Mouse (Mus musculus) forebrain, postnatal 0 days (tissue): ENCODE measurements at regions not wholly inside any gene's neighbourhood (a gene's known extent, or its start where the extent isn't known, plus 50 kb on each side); places are given as distances from the start of the nearest gene placed in this dataset.
A peak's percentile ranks its signal among the peaks of the same experiment; 100 is the strongest.

Experiments used
- ATAC-seq: fragments of 200-750 bp; cut with Nextera tagmentation; 2 replicates; pipeline ENCODE4 v1.8.0; 2017; ENCODE audit warnings: mild to moderate bottlenecking, moderate library complexity
- DNase-seq: peaks from one replicate; pipeline ENCODE4 v3.0.0-alpha.2; 2015
- H3K27ac ChIP-seq: fragments of 300-500 bp; sonication (generic); 2 replicates; pipeline ENCODE4 v1.5.1; 2014; ENCODE audit warnings: low read depth, mild to moderate bottlenecking, antibody characterized with exemption, low read length, moderate library complexity, mixed read lengths
- H3K27me3 ChIP-seq: fragments of 300-500 bp; sonication (generic); 2 replicates; pipeline ENCODE4 v1.6.1; 2014; ENCODE audit warnings: mild to moderate bottlenecking, low read length, mixed read lengths; ENCODE audit not compliant: insufficient read depth
- H3K36me3 ChIP-seq: fragments of 300-500 bp; sonication (generic); 2 replicates; pipeline ENCODE4 v1.6.1; 2014; ENCODE audit warnings: mild to moderate bottlenecking, moderate library complexity; ENCODE audit not compliant: insufficient read depth
- H3K4me1 ChIP-seq: fragments of 300-500 bp; sonication (generic); 2 replicates; pipeline ENCODE4 v1.6.1; 2014; ENCODE audit warnings: antibody characterized with exemption; ENCODE audit not compliant: insufficient read depth
- H3K4me2 ChIP-seq: fragments of 300-500 bp; sonication (generic); 2 replicates; pipeline ENCODE4 v1.6.1; 2014; ENCODE audit warnings: low read depth, mild to moderate bottlenecking, moderate library complexity
- H3K4me3 ChIP-seq: fragments of 300-500 bp; sonication (generic); 2 replicates; pipeline ENCODE4 v1.5.1; 2014; ENCODE audit warnings: low read depth, low read length, mixed read lengths
- H3K9ac ChIP-seq: fragments of 300-500 bp; sonication (generic); 2 replicates; pipeline ENCODE4 v1.6.1; 2014; ENCODE audit warnings: mild to moderate bottlenecking
- H3K9me3 ChIP-seq: fragments of 300-500 bp; sonication (generic); 2 replicates; pipeline ENCODE4 v1.6.1; 2016; ENCODE audit warnings: low read length
- CTCF ChIP-seq: sonication (generic); IDR thresholded peaks from 2 replicates; pipeline ENCODE4 v1.5.1; 2016; ENCODE audit warnings: antibody characterized with exemption, control low read depth, low read depth
- WGBS: fragments of 180-500 bp; shearing (Covaris S2); extraction: QIAGEN DNeasy Blood & Tissue Kit; methylation state at CpG from one replicate; pipeline ENCODE4 v1.1.7; 2014; 5-methylcytosine and 5-hydroxymethylcytosine counted together

- Histone ChIP-seq H3K4me2 (no peak overlapping the region), H3K4me1 (no peaks in the 10 kb centered on the region), H3K4me3 (no peak overlapping the region), H3K9ac (no peak overlapping the region), H3K27me3 (no peaks in the 10 kb centered on the region), H3K9me3 (no peaks in the 10 kb centered on the region), H3K36me3 (no peaks in the 10 kb centered on the region), H3K27ac (no peak overlapping the region)
- WGBS, result 34% methylated on average over 4 of the region's 4 CpGs
- ATAC-seq (no peak), DNase-seq (no peak)
- TF ChIP-seq CTCF, result no peak
Observed at GRCm38 (mm10) chr14:68877171-68877570, 416.9 kb downstream of the Synb start.

GRCm38 (mm10) chr14:68861071-68861470 lies 433.0 kb downstream of the Synb start:
- no peaks in the 10 kb centered on the region for H3K36me3 ChIP-seq
- no peak for TF ChIP-seq CTCF
- no peak overlapping the region for H3K4me2 ChIP-seq
- no peaks in the 10 kb centered on the region for H3K27me3 ChIP-seq
- DNase-seq (no peak), ATAC-seq (no peak)
- no peak overlapping the region for H3K27ac ChIP-seq
- H3K9me3 ChIP-seq, result no peaks in the 10 kb centered on the region
- no peak overlapping the region for H3K4me3 ChIP-seq
- no peaks in the 10 kb centered on the region for H3K4me1 ChIP-seq
- WGBS, result 95% methylated on average over 3 of the region's 3 CpGs
- no peak overlapping the region for H3K9ac ChIP-seq

- TF ChIP-seq CTCF, result no peak
- no peak overlapping the region for H3K27ac ChIP-seq
- no peak overlapping the region for H3K4me2 ChIP-seq
- 60% methylated on average over 1 of the region's 1 CpGs for WGBS
- DNase-seq, result peak; percentile 12
- no peaks in the 10 kb centered on the region for H3K4me1 ChIP-seq
- H3K4me3 ChIP-seq, result no peak overlapping the region
- peak; percentile 10; the same call in 1 of the 2 replicates for ATAC-seq
- no peaks in the 10 kb centered on the region for H3K36me3 ChIP-seq
- H3K27me3 ChIP-seq, result no peaks in the 10 kb centered on the region
- no peaks in the 10 kb centered on the region for H3K9me3 ChIP-seq
- no peak overlapping the region for H3K9ac ChIP-seq
Observed at GRCm38 (mm10) chr14:68857948-68858347, 436.2 kb downstream of the Synb start.

- 87% methylated on average over 4 of the region's 4 CpGs for WGBS
- no peak for ATAC-seq
Observed at GRCm38 (mm10) chr14:68848506-68848905, 445.6 kb downstream of the Synb start.

GRCm38 (mm10) chr14:68847609-68848008 lies 446.5 kb downstream of the Synb start:
- H3K4me2 ChIP-seq, result no peak overlapping the region
- no peaks in the 10 kb centered on the region for H3K36me3 ChIP-seq
- H3K4me1 ChIP-seq, result no peaks in the 10 kb centered on the region
- DNase-seq, result peak; percentile 14
- no peak overlapping the region for H3K4me3 ChIP-seq
- TF ChIP-seq CTCF, result no peak
- no peak for ATAC-seq
- H3K27me3 ChIP-seq, result no peaks in the 10 kb centered on the region
- H3K9me3 ChIP-seq, result no peaks in the 10 kb centered on the region
- no peak overlapping the region for H3K27ac ChIP-seq
- no peak overlapping the region for H3K9ac ChIP-seq

More at GRCm38 (mm10) chr14:68848506-68848905, 445.6 kb downstream of the Synb start:
- Histone ChIP-seq H3K4me3 (no peak overlapping the region), H3K9ac (no peak overlapping the region), H3K4me2 (no peak overlapping the region), H3K36me3 (no peaks in the 10 kb centered on the region), H3K9me3 (no peaks in the 10 kb centered on the region), H3K27ac (no peak overlapping the region), H3K4me1 (no peaks in the 10 kb centered on the region), H3K27me3 (no peaks in the 10 kb centered on the region)
- no peak for DNase-seq
- TF ChIP-seq CTCF, result no peak

GRCm38 (mm10) chr14:68820241-68820640 lies 473.9 kb downstream of the Synb start:
- WGBS, result 63% methylated on average over 8 of the region's 8 CpGs
- H3K4me3 ChIP-seq, result no peak overlapping the region
- H3K9ac ChIP-seq, result no peak overlapping the region
- no peaks in the 10 kb centered on the region for H3K36me3 ChIP-seq
- TF ChIP-seq CTCF, result no peak
- DNase-seq, result peak; percentile 42
- H3K27ac ChIP-seq, result no peak overlapping the region
- H3K9me3 ChIP-seq, result no peaks in the 10 kb centered on the region
- no peaks in the 10 kb centered on the region for H3K27me3 ChIP-seq
- no peak for ATAC-seq
- no peaks in the 10 kb centered on the region for H3K4me1 ChIP-seq
- no peak overlapping the region for H3K4me2 ChIP-seq

- Histone ChIP-seq H3K27me3 (no peaks in the 10 kb centered on the region), H3K4me3 (no peak overlapping the region), H3K36me3 (no peaks in the 10 kb centered on the region), H3K4me1 (no peaks in the 10 kb centered on the region), H3K9ac (no peak overlapping the region), H3K4me2 (no peak overlapping the region), H3K27ac (no peak overlapping the region), H3K9me3 (no peaks in the 10 kb centered on the region)
- no peak for TF ChIP-seq CTCF
- ATAC-seq (no peak), DNase-seq (no peak)
- 91% methylated on average over 3 of the region's 3 CpGs for WGBS
Observed at GRCm38 (mm10) chr14:68808976-68809375, 485.1 kb downstream of the Synb start.

GRCm38 (mm10) chr14:68807918-68808317 lies 486.2 kb downstream of the Synb start:
- Histone ChIP-seq H3K4me3 (no peak overlapping the region), H3K27me3 (no peaks in the 10 kb centered on the region), H3K9ac (no peak overlapping the region), H3K4me2 (no peak overlapping the region), H3K36me3 (no peaks in the 10 kb centered on the region), H3K27ac (no peak overlapping the region), H3K9me3 (no peaks in the 10 kb centered on the region), H3K4me1 (no peaks in the 10 kb centered on the region)
- WGBS, result 79% methylated on average over 3 of the region's 3 CpGs
- ATAC-seq (no peak), DNase-seq (no peak)
- no peak for TF ChIP-seq CTCF
